Mouse (Mus musculus) heart, embryonic 13.5 days (tissue): ENCODE data around the gene Mettl7a1. TPM values are rescaled to one million over a fixed set of nuclear protein-coding genes. Genes with fewer than 3 reads are reported as not detected.
"Not testable (repeated sequence)": the region's sequence is repeated elsewhere in the genome, so short reads cannot be mapped to it uniquely, and the experiment has no call there.

Experiments used
- ATAC-seq: fragments of 200-750 bp; cut with Nextera tagmentation; 2 replicates; pipeline ENCODE4 v1.8.0; 2017; ENCODE audit warnings: moderate TSS enrichment; ENCODE audit not compliant: insufficient number of reproducible peaks, low FRiP score, low TSS enrichment; ENCODE audit errors: extremely low read depth
- H3K27ac ChIP-seq: fragments of 300-500 bp; sonication (generic); replicated peaks from 2 replicates; pipeline ENCODE4 v1.5.1; 2015; ENCODE audit warnings: moderate library complexity, mild to moderate bottlenecking, inconsistent platforms
- H3K27me3 ChIP-seq: fragments of 300-500 bp; sonication (generic); replicated peaks from 2 replicates; pipeline ENCODE4 v1.6.1; 2015; ENCODE audit warnings: mild to moderate bottlenecking, inconsistent platforms
- H3K36me3 ChIP-seq: fragments of 300-500 bp; sonication (generic); 2 replicates; pipeline ENCODE4 v1.6.1; 2015; ENCODE audit warnings: mild to moderate bottlenecking, inconsistent platforms
- H3K4me1 ChIP-seq: fragments of 300-500 bp; sonication (generic); 2 replicates; pipeline ENCODE4 v1.6.1; 2015; ENCODE audit warnings: inconsistent platforms
- H3K4me2 ChIP-seq: fragments of 300-500 bp; sonication (generic); 2 replicates; pipeline ENCODE4 v1.6.1; 2015; ENCODE audit warnings: inconsistent platforms, mild to moderate bottlenecking, moderate library complexity
- H3K4me3 ChIP-seq: fragments of 300-500 bp; sonication (generic); 2 replicates; pipeline ENCODE4 v1.5.1; 2015; ENCODE audit warnings: moderate library complexity, mild to moderate bottlenecking, inconsistent platforms
- H3K9ac ChIP-seq: fragments of 300-500 bp; sonication (generic); 2 replicates; pipeline ENCODE4 v1.6.1; 2015; ENCODE audit warnings: inconsistent platforms, mild to moderate bottlenecking, moderate library complexity
- H3K9me3 ChIP-seq: fragments of 300-500 bp; sonication (generic); 2 replicates; pipeline ENCODE4 v1.6.1; 2016; ENCODE audit warnings: inconsistent platforms
- WGBS: fragments of 180-500 bp; shearing (Covaris S2); methylation state at CpG from one replicate; pipeline ENCODE4 v1.1.7; 2015; ENCODE audit warnings: mixed read lengths; 5-methylcytosine and 5-hydroxymethylcytosine counted together
- polyA plus RNA-seq: library from polyadenylated mRNA; unstranded; fragments of >200 nt; fragmentation: Nextera tagmentation; extraction: Ambion mirVana; gene quantifications from 2 replicates; pipeline ENCODE4 v1.2.1, GENCODE M21; 2015

The Mettl7a1 gene
- polyA plus RNA-seq, 1 experiment from 2014 or later, result 3.3 TPM

- 70% methylated on average over 14 of the region's 14 CpGs for WGBS
- ATAC-seq, result no peak
- Histone ChIP-seq H3K4me2 (no peak overlapping the region), H3K27me3 (peaks cover 21% of the 10 kb centered on the region; the same call in 1 of the 2 replicates), H3K27ac (no peak overlapping the region), H3K36me3 (no peaks in the 10 kb centered on the region), H3K9ac (no peak overlapping the region), H3K4me3 (no peak overlapping the region), H3K4me1 (no peaks in the 10 kb centered on the region), H3K9me3 (no peaks in the 10 kb centered on the region; the same call in 1 of the 2 replicates)
Observed at GRCm38 (mm10) chr15:100271411-100271810, 32.5 kb upstream of the Mettl7a1 start.

GRCm38 (mm10) chr15:100273791-100274308 is 30.1 kb upstream of the Mettl7a1 start:
- not testable (repeated sequence) for H3K4me2 ChIP-seq, H3K4me1 ChIP-seq, H3K27ac ChIP-seq, H3K36me3 ChIP-seq, H3K9ac ChIP-seq, ATAC-seq, H3K9me3 ChIP-seq, H3K4me3 ChIP-seq
- WGBS, result 78% methylated on average over 4 of the region's 4 CpGs
- H3K27me3 ChIP-seq, result peaks cover 21% of the 10 kb centered on the region; the same call in 1 of the 2 replicates

- Histone ChIP-seq H3K9ac (no peak overlapping the region), H3K4me2 (no peak overlapping the region), H3K36me3 (no peaks in the 10 kb centered on the region), H3K27ac (no peak overlapping the region), H3K4me1 (no peaks in the 10 kb centered on the region), H3K4me3 (no peak overlapping the region), H3K27me3 (peaks cover 14% of the 10 kb centered on the region; the same call in 1 of the 2 replicates), H3K9me3 (peaks cover 4% of the 10 kb centered on the region; the same call in 1 of the 2 replicates)
- 78% methylated on average over 7 of the region's 7 CpGs for WGBS
- ATAC-seq, result no peak
Observed at GRCm38 (mm10) chr15:100274790-100275559, 29.0 kb upstream of the Mettl7a1 start.

GRCm38 (mm10) chr15:100276403-100276802 is 27.5 kb upstream of the Mettl7a1 start:
- Histone ChIP-seq H3K27me3 (peaks cover 2% of the 10 kb centered on the region; the same call in 1 of the 2 replicates), H3K9ac (no peak overlapping the region), H3K9me3 (peaks cover 4% of the 10 kb centered on the region; the same call in 1 of the 2 replicates), H3K4me2 (no peak overlapping the region), H3K4me1 (no peaks in the 10 kb centered on the region), H3K4me3 (no peak overlapping the region), H3K36me3 (no peaks in the 10 kb centered on the region), H3K27ac (no peak overlapping the region)
- WGBS, result 94% methylated on average over 4 of the region's 4 CpGs
- ATAC-seq, result no peak

- H3K27me3 ChIP-seq, result no peaks in the 10 kb centered on the region
- H3K4me2 ChIP-seq, result no peak overlapping the region
- H3K4me1 ChIP-seq, result no peaks in the 10 kb centered on the region
- 82% methylated on average over 3 of the region's 3 CpGs for WGBS
- no peaks in the 10 kb centered on the region for H3K36me3 ChIP-seq
- H3K27ac ChIP-seq, result no peak overlapping the region
- H3K9ac ChIP-seq, result no peak overlapping the region
- no peak overlapping the region for H3K4me3 ChIP-seq
- H3K9me3 ChIP-seq, result peaks cover 4% of the 10 kb centered on the region; the same call in 1 of the 2 replicates
- ATAC-seq, result no peak
Observed at GRCm38 (mm10) chr15:100277586-100277985, 26.4 kb upstream of the Mettl7a1 start.

- Histone ChIP-seq H3K36me3 (no peaks in the 10 kb centered on the region), H3K9me3 (0 out of 2 replicates have a peak, but pooled peaks cover 4% of the 10 kb centered on the region), H3K4me1 (no peaks in the 10 kb centered on the region), H3K4me3 (no peak within 1 kb of the TSS), H3K4me2 (no peak within 1 kb of the TSS), H3K9ac (no peak within 1 kb of the TSS), H3K27me3 (peaks cover 12% of the 10 kb centered on the region), H3K27ac (no peak within 1 kb of the TSS)
- no peak for ATAC-seq
- 92% methylated on average over 20 of the region's 20 CpGs for WGBS
Observed at GRCm38 (mm10) chr15:100280626-100281025, 23.3 kb upstream of the Mettl7a1 start, which contains the start of gene Tmprss12. Gene Tmprss12, plus strand, starts transcription at chr15:100280837.

GRCm38 (mm10) chr15:100288980-100289379 is 15.0 kb upstream of the Mettl7a1 start:
- no peaks in the 10 kb centered on the region for H3K36me3 ChIP-seq
- WGBS, result 81% methylated on average over 6 of the region's 6 CpGs
- H3K9ac ChIP-seq, result no peak overlapping the region
- no peaks in the 10 kb centered on the region for H3K4me1 ChIP-seq
- no peaks in the 10 kb centered on the region for H3K9me3 ChIP-seq
- no peak overlapping the region for H3K27ac ChIP-seq
- no peak overlapping the region for H3K4me3 ChIP-seq
- no peak for ATAC-seq
- H3K4me2 ChIP-seq, result no peak overlapping the region
- H3K27me3 ChIP-seq, result peaks cover 19% of the 10 kb centered on the region

- no peak overlapping the region for H3K4me2 ChIP-seq
- H3K4me1 ChIP-seq, result no peaks in the 10 kb centered on the region
- H3K4me3 ChIP-seq, result no peak overlapping the region
- 74% methylated on average over 5 of the region's 5 CpGs for WGBS
- no peaks in the 10 kb centered on the region for H3K9me3 ChIP-seq
- no peak overlapping the region for H3K27ac ChIP-seq
- no peaks in the 10 kb centered on the region for H3K36me3 ChIP-seq
- H3K27me3 ChIP-seq, result peaks cover 20% of the 10 kb centered on the region; the same call in 1 of the 2 replicates
- ATAC-seq, result no peak
- no peak overlapping the region for H3K9ac ChIP-seq
Observed at GRCm38 (mm10) chr15:100290858-100291257, 13.1 kb upstream of the Mettl7a1 start.

GRCm38 (mm10) chr15:100292326-100292725 is 11.6 kb upstream of the Mettl7a1 start:
- no peaks in the 10 kb centered on the region for H3K4me1 ChIP-seq
- peaks cover 22% of the 10 kb centered on the region; the same call in 1 of the 2 replicates for H3K27me3 ChIP-seq
- ATAC-seq, result no peak
- H3K9ac ChIP-seq, result no peak overlapping the region
- WGBS, result 61% methylated on average over 7 of the region's 7 CpGs
- no peaks in the 10 kb centered on the region for H3K9me3 ChIP-seq
- no peaks in the 10 kb centered on the region for H3K36me3 ChIP-seq
- H3K4me3 ChIP-seq, result no peak overlapping the region
- H3K27ac ChIP-seq, result no peak overlapping the region
- H3K4me2 ChIP-seq, result no peak overlapping the region

- no peak overlapping the region for H3K4me3 ChIP-seq
- no peak overlapping the region for H3K27ac ChIP-seq
- H3K9ac ChIP-seq, result no peak overlapping the region
- H3K4me2 ChIP-seq, result no peak overlapping the region
- ATAC-seq, result no peak
- no peaks in the 10 kb centered on the region for H3K4me1 ChIP-seq
- WGBS, result 81% methylated on average over 5 of the region's 5 CpGs
- no peaks in the 10 kb centered on the region for H3K36me3 ChIP-seq
- H3K9me3 ChIP-seq, result no peaks in the 10 kb centered on the region
- H3K27me3 ChIP-seq, result peaks cover 20% of the 10 kb centered on the region
Observed at GRCm38 (mm10) chr15:100297856-100298255, 6.1 kb upstream of the Mettl7a1 start.

- no peak overlapping the region for H3K4me2 ChIP-seq
- ATAC-seq, result no peak
- no peaks in the 10 kb centered on the region for H3K9me3 ChIP-seq
- peaks cover 11% of the 10 kb centered on the region for H3K4me1 ChIP-seq
- H3K27ac ChIP-seq, result no peak overlapping the region
- no peak overlapping the region for H3K9ac ChIP-seq
- H3K36me3 ChIP-seq, result no peaks in the 10 kb centered on the region
- H3K4me3 ChIP-seq, result no peak overlapping the region
- 70% methylated on average over 6 of the region's 6 CpGs for WGBS
- H3K27me3 ChIP-seq, result peaks cover 16% of the 10 kb centered on the region
Observed at GRCm38 (mm10) chr15:100300499-100300898, 3.4 kb upstream of the Mettl7a1 start.
